Mouse (Mus musculus) liver, embryonic 14.5 days (tissue): ENCODE data around the gene Rag1. TPM values are rescaled to one million over a fixed set of nuclear protein-coding genes. Genes with fewer than 3 reads are reported as not detected.

Experiments
- ATAC-seq: fragments of 200-750 bp; cut with Nextera tagmentation; 2 replicates; pipeline ENCODE4 v1.8.0; 2017; ENCODE audit warnings: moderate number of reproducible peaks, mild to moderate bottlenecking, moderate library complexity; ENCODE audit not compliant: insufficient read depth
- DNase-seq, 3 experiments: peaks; one replicate each; pipeline ENCODE4 v3.0.0-alpha.2; 2012 to 2013; ENCODE audit warnings: low read depth in 3 of 3, low spot score in 3 of 3
- H3K27ac ChIP-seq: fragments of 300-500 bp; sonication (generic); 2 replicates; pipeline ENCODE4 v1.5.1; 2014; ENCODE audit warnings: moderate library complexity, mild to moderate bottlenecking, control low read depth, inconsistent platforms
- H3K27me3 ChIP-seq: fragments of 300-500 bp; sonication (generic); 2 replicates; pipeline ENCODE4 v1.6.1; 2014; ENCODE audit warnings: mild to moderate bottlenecking, low read length, moderate library complexity; ENCODE audit not compliant: control insufficient read depth, insufficient read depth
- H3K36me3 ChIP-seq: fragments of 300-500 bp; sonication (generic); replicated peaks from 2 replicates; pipeline ENCODE4 v1.6.1; 2014; ENCODE audit warnings: low read depth; ENCODE audit not compliant: control insufficient read depth, insufficient read depth
- H3K4me1 ChIP-seq, 2 experiments: fragments of 200-500 bp in 1 of 2; fragments of 300-500 bp in 1 of 2; sonication (generic) in 1 of 2; replicated peaks; 2 replicates each; pipeline ENCODE4 v1.6.1; 2012 to 2014; ENCODE audit warnings: antibody characterized with exemption in 1 of 2, inconsistent platforms in 1 of 2, low read length in 1 of 2; ENCODE audit not compliant: control insufficient read depth in 2 of 2, insufficient read depth in 2 of 2
- H3K4me2 ChIP-seq: fragments of 300-500 bp; sonication (generic); 2 replicates; pipeline ENCODE4 v1.6.1; 2014; ENCODE audit warnings: low read depth, mild to moderate bottlenecking, control low read depth, moderate library complexity
- H3K4me3 ChIP-seq, 2 experiments: fragments of 200-500 bp in 1 of 2; fragments of 300-500 bp in 1 of 2; sonication (generic) in 1 of 2; 2 replicates each; pipeline ENCODE4 v1.5.1; 2012 to 2014; ENCODE audit warnings: low read depth in 2 of 2, low read length in 2 of 2, mild to moderate bottlenecking in 2 of 2, control low read depth in 1 of 2, inconsistent platforms in 1 of 2, moderate library complexity in 1 of 2; ENCODE audit not compliant: insufficient read depth in 1 of 2
- H3K9ac ChIP-seq: fragments of 300-500 bp; sonication (generic); replicated peaks from 2 replicates; pipeline ENCODE4 v1.6.1; 2014; ENCODE audit warnings: mild to moderate bottlenecking, control low read depth, moderate library complexity
- H3K9me3 ChIP-seq: fragments of 300-500 bp; sonication (generic); 2 replicates; pipeline ENCODE4 v1.6.1; 2016; ENCODE audit warnings: low read length, mixed read lengths; ENCODE audit not compliant: control insufficient read depth
- CTCF ChIP-seq: IDR thresholded peaks from 2 replicates; pipeline ENCODE4 v1.5.1; 2016; ENCODE audit warnings: antibody characterized with exemption, low read depth, control low read depth
- EP300 ChIP-seq: IDR thresholded peaks from 2 replicates; pipeline ENCODE4 v1.6.1; 2016; ENCODE audit warnings: antibody characterized with exemption, low read depth
- WGBS: fragments of 180-500 bp; shearing (Covaris S2); extraction: QIAGEN DNeasy Blood & Tissue Kit; methylation state at CpG from one replicate; pipeline ENCODE4 v1.1.7; 2014; ENCODE audit not compliant: insufficient replicate concordance; 5-methylcytosine and 5-hydroxymethylcytosine counted together
- polyA plus RNA-seq, 2 experiments: library from polyadenylated mRNA; depleted of rRNA in 1 of 2; stranded (reverse) in 1 of 2; unstranded in 1 of 2; fragments of >200 nt; fragmentation: Nextera tagmentation in 1 of 2; extraction: Ambion mirVana in 1 of 2; gene quantifications; 2 replicates each; pipeline versions ENCODE4 v1.2.1 to v1.2.3; 2012 to 2014

Gene Rag1
- polyA plus RNA-seq, 2 experiments: 0.19 to 0.32 TPM

GRCm38 (mm10) chr2:101652204-101652920, 3.1 kb upstream of the Rag1 start:
- WGBS: 29% methylated on average over 14 of the region's 14 CpGs
- no peak for ATAC-seq
- H3K4me3 ChIP-seq: no peak overlapping the region

DNA sequence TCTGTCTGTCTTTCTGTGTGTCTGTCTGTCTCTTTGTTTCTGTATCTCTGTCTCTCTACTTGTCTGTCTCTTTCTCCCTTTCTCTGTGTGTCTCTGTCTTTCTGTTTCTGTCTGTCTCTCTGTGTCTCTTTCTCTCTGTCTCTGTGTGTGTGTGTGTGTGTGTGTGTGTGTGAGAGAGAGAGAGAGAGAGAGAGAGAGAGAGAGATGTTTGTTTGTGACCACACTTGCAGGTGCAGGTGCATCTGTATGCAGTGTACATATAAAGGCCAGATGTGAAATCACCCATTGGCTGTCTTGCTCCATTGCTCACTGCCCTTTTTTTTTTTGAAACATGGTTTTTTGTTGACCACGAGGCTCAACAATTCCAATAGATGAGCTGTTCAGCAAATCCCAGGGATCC, 1.1 kb upstream of the Rag1 start:
- Histone ChIP-seq H3K4me3 (no peak overlapping the region), H3K9ac (no peak overlapping the region), H3K27ac (no peak overlapping the region), H3K4me2 (no peak overlapping the region), H3K4me1 (peaks cover 0 to 2% of the 10 kb centered on the region in 2 experiments; a peak in 1 of 4 replicates), H3K36me3 (no peaks in the 10 kb centered on the region), H3K9me3 (no peaks in the 10 kb centered on the region), H3K27me3 (no peaks in the 10 kb centered on the region)
- DNase-seq: no peak
- no peak for TF ChIP-seq CTCF
- TF ChIP-seq EP300: no peak
- no peak for ATAC-seq
- whole genome bisulfite sequencing: 23% methylated on average over 1 of the region's 1 CpGs

More at GRCm38 (mm10) chr2:101652204-101652920, 3.1 kb upstream of the Rag1 start:
- Histone ChIP-seq H3K27ac (no peak overlapping the region), H3K4me1 (peaks cover 0 to 2% of the 10 kb centered on the region in 2 experiments; a peak in 1 of 4 replicates), H3K9ac (no peak overlapping the region), H3K36me3 (no peaks in the 10 kb centered on the region), H3K9me3 (no peaks in the 10 kb centered on the region), H3K4me2 (peak overlapping the region; percentile 49), H3K27me3 (no peaks in the 10 kb centered on the region)
- DNase-seq: no peak
- 0 out of 2 replicates have a peak, but pooled peaks have one; percentile 12 for TF ChIP-seq EP300
- TF ChIP-seq CTCF: no peak

DNA sequence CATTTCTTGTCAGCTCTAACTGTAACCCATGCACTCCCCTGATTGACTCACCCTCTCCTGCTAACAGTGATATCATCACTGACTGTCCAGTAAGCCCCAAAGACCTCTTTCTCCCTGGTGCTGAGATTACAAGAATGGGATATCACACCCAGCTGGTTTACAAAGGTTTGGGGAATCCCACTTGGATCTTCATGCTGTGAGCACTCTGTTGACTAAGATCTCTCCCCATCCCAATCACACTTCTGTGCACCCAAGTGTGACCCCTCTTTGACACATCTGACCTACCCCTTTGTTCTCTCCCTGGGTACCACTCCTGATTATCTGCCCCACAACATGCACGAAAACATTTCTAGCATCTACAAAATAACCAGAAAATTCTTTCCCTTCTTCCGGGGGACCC, 940 bp downstream of the Rag1 start:
- no peak overlapping the region for H3K9ac ChIP-seq
- peaks cover 0 to 2% of the 10 kb centered on the region in 2 experiments; a peak in 1 of 4 replicates for H3K4me1 ChIP-seq
- H3K36me3 ChIP-seq: no peaks in the 10 kb centered on the region
- H3K4me2 ChIP-seq: no peak overlapping the region
- WGBS: 54% methylated on average over 2 of the region's 2 CpGs
- H3K9me3 ChIP-seq: no peaks in the 10 kb centered on the region
- ATAC-seq (no peak), DNase-seq (no peak)
- no peak overlapping the region for H3K27ac ChIP-seq
- no peaks in the 10 kb centered on the region for H3K27me3 ChIP-seq
- TF ChIP-seq EP300 (no peak), CTCF (no peak)
- no peak overlapping the region for H3K4me3 ChIP-seq

- no peaks in the 10 kb centered on the region for H3K9me3 ChIP-seq
- no peaks in the 10 kb centered on the region for H3K27me3 ChIP-seq
- no peak overlapping the region for H3K4me2 ChIP-seq
- no peak overlapping the region for H3K9ac ChIP-seq
- no peak overlapping the region for H3K4me3 ChIP-seq
- DNase-seq (no peak), ATAC-seq (no peak)
- WGBS: 69% methylated on average over 1 of the region's 1 CpGs
- TF ChIP-seq CTCF: no peak
- no peak for TF ChIP-seq EP300
- H3K36me3 ChIP-seq: no peaks in the 10 kb centered on the region
- H3K4me1 ChIP-seq: 0 out of 4 replicates have a peak, but pooled peaks cover 0 to 2% of the 10 kb centered on the region in 2 experiments
- H3K27ac ChIP-seq: no peak overlapping the region
Measured at GRCm38 (mm10) chr2:101645841-101646240, 3.5 kb downstream of the Rag1 start.

- Histone ChIP-seq H3K36me3 (no peaks in the 10 kb centered on the region), H3K27ac (no peak overlapping the region), H3K9ac (no peak overlapping the region), H3K9me3 (no peaks in the 10 kb centered on the region), H3K4me3 (no peak overlapping the region), H3K4me1 (no peaks in the 10 kb centered on the region), H3K27me3 (no peaks in the 10 kb centered on the region), H3K4me2 (no peak overlapping the region)
- no peak for ATAC-seq
- 57% methylated on average over 3 of the region's 3 CpGs for WGBS
- TF ChIP-seq CTCF (no peak), EP300 (no peak)
- no peak for DNase-seq
Measured at GRCm38 (mm10) chr2:101639840-101640350, 9.4 kb downstream of the Rag1 start.
